Mouse (Mus musculus): ENCODE measurements around the gene Nt5c2. TPM values are rescaled to one million over a fixed set of nuclear protein-coding genes. Genes with fewer than 3 reads are reported as not detected.

Nt5c2 gene
- total and polyA plus RNA-seq, 3 experiments = 17.0 to 158 (median 148) TPM

- no peak for ATAC-seq (ENCODE audit: extremely low read depth, insufficient number of reproducible peaks, low FRiP score, poor library complexity, severe bottlenecking)
- no peaks in the 10 kb centered on the region for H3K36me3 ChIP-seq (replicated peaks)
- peaks cover 7% of the 10 kb centered on the region for H3K27me3 ChIP-seq (ENCODE audit: insufficient read depth, low read length)
- TF ChIP-seq GATA2 (IDR thresholded peaks at IDR 0.05; ENCODE audit: borderline replicate concordance, low read depth, low read length) (no peak), GATA1 (IDR thresholded peaks at IDR 0.05; ENCODE audit: borderline replicate concordance, low read length) (no peak), CTCF (IDR thresholded peaks at IDR 0.05; ENCODE audit: low read depth, low read length) (no peak), TAL1 (conservative IDR thresholded peaks at IDR 0.05; ENCODE audit: low read depth, low read length) (no peak), POLR2AphosphoS5 (IDR thresholded peaks at IDR 0.05; ENCODE audit: insufficient replicate concordance, low read depth, low read length) (no peak)
- H3K4me1 ChIP-seq (ENCODE audit: insufficient read depth, low read depth, low read length) = no peaks in the 10 kb centered on the region
- peaks cover 22% of the 10 kb centered on the region for H3K9me3 ChIP-seq (replicated peaks)
- no peak overlapping the region; the same call in 1 of the 2 replicates for H3K4me3 ChIP-seq (ENCODE audit: low read depth, low read length)
- DNase-seq (ENCODE audit: low spot score) = no peak
Measured at GRCm38 (mm10) chr19:47014159-47014446, 850 bp downstream of the Nt5c2 start.

- ATAC-seq (ENCODE audit: extremely low read depth, insufficient number of reproducible peaks, low FRiP score, poor library complexity, severe bottlenecking) (no peak), DNase-seq (ENCODE audit: low spot score) (no peak)
- H3K4me3 ChIP-seq (ENCODE audit: low read depth, low read length) = no peak overlapping the region
- no peaks in the 10 kb centered on the region for H3K4me1 ChIP-seq (ENCODE audit: insufficient read depth, low read depth, low read length)
- H3K27me3 ChIP-seq (ENCODE audit: insufficient read depth, low read length) = peaks cover 4% of the 10 kb centered on the region
- TF ChIP-seq GATA1 (IDR thresholded peaks at IDR 0.05; ENCODE audit: borderline replicate concordance, low read length) = no peak
- no peak for TF ChIP-seq TAL1 (conservative IDR thresholded peaks at IDR 0.05; ENCODE audit: low read depth, low read length)
- no peak for TF ChIP-seq CTCF (IDR thresholded peaks at IDR 0.05; ENCODE audit: low read depth, low read length)
- no peak for TF ChIP-seq GATA2 (IDR thresholded peaks at IDR 0.05; ENCODE audit: borderline replicate concordance, low read depth, low read length)
- TF ChIP-seq POLR2AphosphoS5 (IDR thresholded peaks at IDR 0.05; ENCODE audit: insufficient replicate concordance, low read depth, low read length) = no peak
- H3K36me3 ChIP-seq (replicated peaks) = no peaks in the 10 kb centered on the region
- peaks cover 22% of the 10 kb centered on the region for H3K9me3 ChIP-seq (replicated peaks)
Measured at GRCm38 (mm10) chr19:47013340-47014158, 1.4 kb downstream of the Nt5c2 start.

- DNase-seq (ENCODE audit: low spot score) = no peak
- TF ChIP-seq GATA1 (IDR thresholded peaks at IDR 0.05; ENCODE audit: borderline replicate concordance, low read length) = no peak
- TF ChIP-seq TAL1 (conservative IDR thresholded peaks at IDR 0.05; ENCODE audit: low read depth, low read length) = no peak
- no peak for TF ChIP-seq POLR2AphosphoS5 (IDR thresholded peaks at IDR 0.05; ENCODE audit: insufficient replicate concordance, low read depth, low read length)
- TF ChIP-seq CTCF (IDR thresholded peaks at IDR 0.05; ENCODE audit: low read depth, low read length) = no peak
- TF ChIP-seq GATA2 (IDR thresholded peaks at IDR 0.05; ENCODE audit: borderline replicate concordance, low read depth, low read length) = no peak
- H3K27me3 ChIP-seq (ENCODE audit: insufficient read depth, low read length) = peaks cover 7% of the 10 kb centered on the region
Measured at GRCm38 (mm10) chr19:47012521-47013130, 2.3 kb downstream of the Nt5c2 start.

GRCm38 (mm10) chr19:47009943-47010342, 5.0 kb downstream of the Nt5c2 start:
- Histone ChIP-seq H3K4me1 (ENCODE audit: insufficient read depth, low read depth, low read length) (peaks cover under 1% of the 10 kb centered on the region; the same call in 1 of the 2 replicates), H3K4me3 (ENCODE audit: low read depth, low read length) (no peak overlapping the region), H3K36me3 (replicated peaks) (no peaks in the 10 kb centered on the region), H3K27me3 (ENCODE audit: insufficient read depth, low read length) (peaks cover 8% of the 10 kb centered on the region), H3K9me3 (replicated peaks) (peaks cover 16% of the 10 kb centered on the region)
- TF ChIP-seq TAL1 (conservative IDR thresholded peaks at IDR 0.05; ENCODE audit: low read depth, low read length) = no peak
- no peak for TF ChIP-seq POLR2AphosphoS5 (IDR thresholded peaks at IDR 0.05; ENCODE audit: insufficient replicate concordance, low read depth, low read length)
- no peak for TF ChIP-seq CTCF (IDR thresholded peaks at IDR 0.05; ENCODE audit: low read depth, low read length)
- TF ChIP-seq GATA1 (IDR thresholded peaks at IDR 0.05; ENCODE audit: borderline replicate concordance, low read length) = no peak
- no peak for TF ChIP-seq GATA2 (IDR thresholded peaks at IDR 0.05; ENCODE audit: borderline replicate concordance, low read depth, low read length)
- DNase-seq (ENCODE audit: low spot score) (no peak), ATAC-seq (ENCODE audit: extremely low read depth, insufficient number of reproducible peaks, low FRiP score, poor library complexity, severe bottlenecking) (no peak)

More at GRCm38 (mm10) chr19:47012521-47013130, 2.3 kb downstream of the Nt5c2 start:
- Histone ChIP-seq H3K4me1 (ENCODE audit: insufficient read depth, low read depth, low read length) (no peaks in the 10 kb centered on the region), H3K9me3 (replicated peaks) (peaks cover 26% of the 10 kb centered on the region), H3K36me3 (replicated peaks) (no peaks in the 10 kb centered on the region), H3K4me3 (ENCODE audit: low read depth, low read length) (no peak overlapping the region)
- ATAC-seq (ENCODE audit: extremely low read depth, insufficient number of reproducible peaks, low FRiP score, poor library complexity, severe bottlenecking) = no peak

- DNase-seq (ENCODE audit: low spot score) (no peak), ATAC-seq (ENCODE audit: extremely low read depth, insufficient number of reproducible peaks, low FRiP score, poor library complexity, severe bottlenecking) (no peak)
- Histone ChIP-seq H3K27me3 (ENCODE audit: insufficient read depth, low read length) (peaks cover 12% of the 10 kb centered on the region), H3K9me3 (replicated peaks) (peaks cover 10% of the 10 kb centered on the region), H3K4me3 (ENCODE audit: low read depth, low read length) (no peak overlapping the region), H3K36me3 (replicated peaks) (no peaks in the 10 kb centered on the region), H3K4me1 (ENCODE audit: insufficient read depth, low read depth, low read length) (peaks cover 3% of the 10 kb centered on the region; the same call in 1 of the 2 replicates)
- no peak for TF ChIP-seq GATA1 (IDR thresholded peaks at IDR 0.05; ENCODE audit: borderline replicate concordance, low read length)
- no peak for TF ChIP-seq POLR2AphosphoS5 (IDR thresholded peaks at IDR 0.05; ENCODE audit: insufficient replicate concordance, low read depth, low read length)
- TF ChIP-seq GATA2 (IDR thresholded peaks at IDR 0.05; ENCODE audit: borderline replicate concordance, low read depth, low read length) = no peak
- no peak for TF ChIP-seq CTCF (IDR thresholded peaks at IDR 0.05; ENCODE audit: low read depth, low read length)
- no peak for TF ChIP-seq TAL1 (conservative IDR thresholded peaks at IDR 0.05; ENCODE audit: low read depth, low read length)
Measured at GRCm38 (mm10) chr19:47009420-47009819, 5.5 kb downstream of the Nt5c2 start.

GRCm38 (mm10) chr19:47006321-47006720, 8.6 kb downstream of the Nt5c2 start:
- TF ChIP-seq TAL1 (conservative IDR thresholded peaks at IDR 0.05; ENCODE audit: low read depth, low read length) (no peak), GATA1 (IDR thresholded peaks at IDR 0.05; ENCODE audit: borderline replicate concordance, low read length) (no peak), CTCF (IDR thresholded peaks at IDR 0.05; ENCODE audit: low read depth, low read length) (no peak), GATA2 (IDR thresholded peaks at IDR 0.05; ENCODE audit: borderline replicate concordance, low read depth, low read length) (no peak), POLR2AphosphoS5 (IDR thresholded peaks at IDR 0.05; ENCODE audit: insufficient replicate concordance, low read depth, low read length) (no peak)
- Histone ChIP-seq H3K4me1 (ENCODE audit: insufficient read depth, low read depth, low read length) (peaks cover 11% of the 10 kb centered on the region), H3K4me3 (ENCODE audit: low read depth, low read length) (no peak overlapping the region), H3K36me3 (replicated peaks) (no peaks in the 10 kb centered on the region), H3K9me3 (replicated peaks) (peaks cover 4% of the 10 kb centered on the region), H3K27me3 (ENCODE audit: insufficient read depth, low read length) (peaks cover 10% of the 10 kb centered on the region)
- ATAC-seq (ENCODE audit: extremely low read depth, insufficient number of reproducible peaks, low FRiP score, poor library complexity, severe bottlenecking) = no peak
- peak; percentile 53 for DNase-seq (ENCODE audit: low spot score)
